Mouse (Mus musculus) monocyte, adult 5-6 weeks (primary cell): ENCODE data around the gene Kdm8. TPM values are rescaled to one million over a fixed set of nuclear protein-coding genes. Genes with fewer than 3 reads are reported as not detected.
"Not testable (repeated sequence)": the region's sequence is repeated elsewhere in the genome, so short reads cannot be mapped to it uniquely, and the experiment has no call there.

ENCODE experiments used
- ATAC-seq: fragments of 153-309, 156-312 bp; replicated peaks from 2 replicates; pipeline ENCODE4 v1.8.0; 2017; ENCODE audit warnings: mild to moderate bottlenecking; ENCODE audit not compliant: low TSS enrichment, insufficient number of reproducible peaks, severe bottlenecking, poor library complexity, low FRiP score
- total RNA-seq: library from RNA; stranded (forward); fragments of 200-1000, 200-491, 200-594 nt; gene quantifications from 3 replicates; pipeline ENCODE4 v1.2.3, GENCODE M21; 2017

Gene Kdm8
- total RNA-seq = 0.75 to 5.1 TPM (median 2.6 TPM) in 3 replicates

- peak; percentile 92 for ATAC-seq
Observed at GRCm38 (mm10) chr7:125444464-125445401, at the start of gene Kdm8. Gene Kdm8 (plus strand): TSS chr7:125444676.

GRCm38 (mm10) chr7:125398116-125398515 lies 46.4 kb upstream of the Kdm8 start:
- no peak for ATAC-seq

DNA sequence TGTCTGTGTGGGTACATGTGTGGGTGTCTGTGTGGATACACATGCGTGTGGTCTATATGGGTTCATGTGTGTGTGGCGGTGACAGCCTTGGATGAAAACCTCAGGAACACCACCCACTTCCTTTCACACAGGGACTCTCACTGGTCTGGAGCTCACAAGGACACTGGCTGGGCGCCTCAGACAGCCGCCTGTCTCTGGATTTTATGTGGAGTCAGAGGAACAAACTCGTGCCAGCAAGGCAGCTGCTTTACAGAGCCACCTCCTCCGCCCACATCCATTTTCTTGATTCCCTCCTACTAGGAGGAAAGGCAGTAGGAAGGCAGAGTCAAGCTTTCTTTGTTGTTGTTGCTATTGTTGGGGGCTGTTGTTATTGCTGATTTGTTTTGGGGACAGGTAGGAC lies 45.8 kb upstream of the Kdm8 start:
- ATAC-seq = no peak

- ATAC-seq = no peak
Observed at GRCm38 (mm10) chr7:125407136-125407535, 37.3 kb upstream of the Kdm8 start.

- no peak for ATAC-seq
Observed at GRCm38 (mm10) chr7:125415087-125415486, 29.4 kb upstream of the Kdm8 start.

DNA sequence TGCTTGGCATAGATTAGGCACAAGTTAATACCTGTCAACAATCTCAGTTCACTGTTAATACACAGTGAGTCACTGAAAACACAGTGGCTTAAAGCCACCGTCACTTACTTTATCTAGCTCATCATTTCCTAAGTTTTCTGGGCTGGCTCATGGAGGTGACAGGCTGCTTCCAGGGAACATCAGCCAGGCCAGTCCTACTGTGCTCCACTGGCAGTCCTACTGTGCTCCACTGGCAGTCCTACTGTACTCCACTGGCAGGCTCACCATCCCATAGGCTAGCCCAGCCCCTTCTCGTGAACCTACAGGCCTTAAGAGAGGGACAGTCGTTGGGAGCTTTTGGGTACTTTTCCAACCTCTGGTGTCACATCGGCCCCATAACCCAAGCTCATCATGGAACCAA lies 28.7 kb upstream of the Kdm8 start:
- no peak for ATAC-seq

DNA sequence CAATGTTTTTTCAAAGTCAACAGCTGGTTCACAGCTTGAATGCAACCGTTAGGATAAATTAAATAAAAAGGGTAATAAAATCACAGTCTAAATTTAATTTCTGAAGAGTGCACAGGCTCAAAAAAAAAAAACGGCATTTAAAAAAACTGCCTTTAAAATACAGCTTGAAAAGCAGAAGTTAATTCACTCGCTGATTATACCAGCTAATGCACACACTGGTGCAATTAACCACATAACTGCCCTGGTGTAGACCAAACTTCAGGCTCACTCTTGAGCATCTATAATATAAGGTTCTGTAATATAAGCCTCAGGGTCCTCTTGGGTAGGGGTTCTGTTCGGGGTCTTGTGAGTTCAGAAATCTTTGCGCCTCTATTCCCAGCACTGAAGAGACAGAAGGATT lies 27.7 kb upstream of the Kdm8 start:
- ATAC-seq = no peak

GRCm38 (mm10) chr7:125418413-125418812 lies 26.1 kb upstream of the Kdm8 start:
- no peak for ATAC-seq

- peak; percentile 49 for ATAC-seq
Observed at GRCm38 (mm10) chr7:125420190-125420589, 24.3 kb upstream of the Kdm8 start.

DNA sequence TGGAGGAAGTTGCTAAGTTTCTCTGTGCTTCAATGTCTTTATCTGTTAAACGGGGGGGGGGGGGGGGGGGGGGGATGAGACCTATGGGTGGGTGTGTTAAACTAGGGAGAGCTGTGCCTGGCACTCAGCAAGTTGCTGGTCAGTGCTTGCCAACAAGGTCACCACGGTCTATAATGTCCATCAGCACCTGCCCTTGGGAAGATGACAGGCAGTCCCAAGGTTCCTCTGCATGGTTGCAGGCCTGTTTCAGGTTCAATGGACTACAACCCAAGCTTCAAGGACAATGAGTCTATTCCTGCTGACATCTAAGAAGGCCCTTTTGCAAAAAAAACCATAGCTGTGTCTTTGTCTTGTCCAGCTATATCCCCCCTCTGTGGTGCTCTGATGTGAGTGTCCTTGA lies 22.6 kb upstream of the Kdm8 start:
- ATAC-seq = no peak

- no peak for ATAC-seq
Observed at GRCm38 (mm10) chr7:125423056-125423455, 21.4 kb upstream of the Kdm8 start.

DNA sequence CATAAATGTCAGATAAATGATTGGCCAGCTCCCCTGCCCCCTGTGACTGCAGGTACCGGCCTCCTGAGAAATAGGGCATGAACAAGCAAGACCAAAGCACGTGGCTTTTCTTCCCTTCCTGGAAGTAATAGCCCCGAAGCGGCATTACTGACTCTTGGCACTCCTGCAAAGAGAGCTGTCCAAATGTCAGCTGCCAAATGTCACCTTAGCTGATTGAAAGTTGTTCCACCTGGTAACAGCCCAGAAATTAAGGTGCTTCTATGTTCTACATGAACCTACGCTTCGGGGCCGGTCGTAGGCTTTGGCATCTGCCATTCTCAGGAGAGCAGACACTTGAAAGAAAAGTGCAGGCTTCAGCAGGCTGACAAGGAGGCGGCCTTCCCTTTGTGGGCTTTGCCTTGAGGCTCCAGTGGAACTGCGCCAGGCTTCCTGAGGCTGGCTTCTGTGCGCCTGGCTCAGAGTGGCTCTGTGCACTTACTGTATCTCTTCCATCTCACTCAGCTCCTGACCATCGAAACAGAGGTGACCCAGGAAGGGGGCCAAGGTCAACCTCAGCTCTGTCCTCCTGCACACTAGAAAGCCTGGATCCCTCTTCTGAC lies 16.9 kb upstream of the Kdm8 start:
- ATAC-seq = no peak

DNA sequence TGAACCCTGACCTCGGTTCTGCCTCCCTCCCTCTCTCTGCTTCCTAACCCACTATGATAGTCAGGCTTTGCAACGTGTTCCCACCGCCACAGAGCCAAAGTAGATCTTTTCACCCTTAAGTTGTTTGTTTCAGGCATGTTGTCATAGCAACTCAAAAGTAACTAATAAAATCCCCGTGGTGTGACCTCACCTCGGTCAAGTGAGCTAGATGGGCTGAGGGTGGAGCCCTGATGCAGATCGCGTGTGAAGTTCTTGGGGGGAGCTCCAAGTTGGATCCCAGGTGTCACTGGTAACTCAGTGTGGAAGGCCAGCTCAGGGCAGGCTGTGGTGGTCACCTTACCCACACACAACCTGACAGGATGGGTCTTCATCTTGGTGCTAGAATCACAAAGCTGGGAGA lies 16.1 kb upstream of the Kdm8 start:
- ATAC-seq = no peak

DNA sequence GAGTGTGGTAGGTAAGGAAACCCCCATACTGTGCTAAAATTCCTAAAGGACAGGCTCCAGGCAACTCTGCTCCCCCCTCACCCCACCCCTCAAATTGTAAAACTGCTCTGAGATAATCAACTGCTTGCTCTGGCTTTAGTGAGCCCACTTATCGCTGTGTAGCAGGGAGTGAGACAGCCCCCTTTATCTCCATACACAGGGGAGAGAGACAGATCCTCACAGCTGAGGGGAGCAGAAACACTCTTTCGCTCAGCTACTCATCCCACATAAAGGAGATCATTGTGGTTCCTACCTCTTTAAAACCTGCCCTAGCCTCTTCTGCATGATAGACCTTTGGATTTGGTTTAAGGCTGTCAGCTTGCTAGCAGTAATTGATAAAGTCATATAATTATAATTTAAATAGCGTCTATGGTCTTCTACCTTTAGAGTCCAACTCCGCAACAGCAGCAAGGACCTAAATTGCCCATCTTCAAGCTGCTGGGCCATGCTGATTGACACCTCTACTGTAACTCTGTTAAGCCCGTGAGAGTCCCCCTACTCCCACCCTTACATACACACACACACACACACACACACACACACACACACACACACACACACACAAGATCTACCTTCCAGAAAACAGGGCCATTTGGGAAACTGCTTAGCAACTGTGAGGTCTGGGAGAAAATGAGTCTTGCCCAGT lies 15.5 kb upstream of the Kdm8 start:
- ATAC-seq = not testable (repeated sequence)

DNA sequence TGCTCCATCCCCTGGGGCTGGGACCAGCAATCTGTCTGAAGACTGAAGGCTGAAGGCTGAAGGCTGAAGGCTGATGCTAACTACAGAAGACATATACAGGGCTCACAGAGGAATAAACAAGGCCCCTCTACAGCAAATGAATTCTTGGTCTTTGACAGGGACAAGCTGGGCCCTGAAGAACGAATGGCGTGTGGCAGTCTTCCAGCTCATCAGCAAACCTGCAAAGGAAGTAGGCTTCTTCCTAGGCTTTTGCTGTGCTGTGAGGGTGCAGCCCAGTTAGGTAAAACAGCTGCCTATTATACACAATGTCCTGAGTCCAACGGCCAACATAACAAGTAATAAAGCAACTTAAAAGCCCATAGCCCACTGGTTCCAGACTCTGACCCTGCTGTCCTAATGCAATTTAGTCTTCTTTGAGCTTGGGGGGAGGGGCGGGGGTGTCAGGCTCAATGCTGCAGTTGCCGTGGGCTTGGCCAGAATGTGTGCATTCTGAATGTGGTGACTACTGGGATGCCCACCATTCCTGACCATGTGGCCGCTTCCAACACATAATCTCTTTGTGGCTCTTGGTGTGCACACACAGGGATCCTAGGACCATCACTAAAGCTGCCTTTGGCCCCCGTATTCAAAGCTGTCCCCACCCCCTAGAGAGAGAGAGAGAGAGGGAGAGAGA lies 14.2 kb upstream of the Kdm8 start:
- ATAC-seq = no peak

DNA sequence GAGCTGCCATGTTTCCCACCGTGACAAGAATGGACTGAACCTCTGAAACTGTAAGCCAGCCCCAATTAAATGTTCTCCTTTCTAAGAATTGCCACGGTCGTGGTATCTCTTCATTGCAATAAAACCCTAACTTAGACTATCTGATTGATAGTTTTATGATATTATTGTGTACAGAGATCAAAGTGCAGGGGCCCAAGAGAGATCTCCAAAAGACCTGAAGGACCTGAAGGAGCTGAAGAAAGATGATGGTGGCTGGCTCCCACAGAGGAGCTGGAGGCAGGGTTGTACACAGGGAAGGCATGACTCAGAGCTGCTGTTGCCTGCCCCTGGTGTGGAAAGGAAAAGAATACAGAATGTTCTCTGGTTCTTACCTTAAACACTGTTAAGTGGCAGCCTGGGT lies 10.6 kb upstream of the Kdm8 start:
- no peak for ATAC-seq

GRCm38 (mm10) chr7:125434666-125435290 lies 9.7 kb upstream of the Kdm8 start:
- no peak for ATAC-seq

GRCm38 (mm10) chr7:125442323-125442722 lies 2.2 kb upstream of the Kdm8 start:
- ATAC-seq = no peak

- ATAC-seq = 0 out of 2 replicates have a peak, but pooled peaks have one; percentile 6
Observed at GRCm38 (mm10) chr7:125444076-125444463, 406 bp upstream of the Kdm8 start.
